Mouse (Mus musculus) lung, postnatal 36 days (tissue): ENCODE measurements at regions not wholly inside any gene's neighbourhood (a gene's known extent, or its start where the extent isn't known, plus 50 kb on each side); places are given as distances from the start of the nearest gene placed in this dataset.

Experiments used
- DNase-seq: peaks from one replicate; pipeline ENCODE4 v3.0.0; 2022; ENCODE audit warnings: mixed read lengths

DNA sequence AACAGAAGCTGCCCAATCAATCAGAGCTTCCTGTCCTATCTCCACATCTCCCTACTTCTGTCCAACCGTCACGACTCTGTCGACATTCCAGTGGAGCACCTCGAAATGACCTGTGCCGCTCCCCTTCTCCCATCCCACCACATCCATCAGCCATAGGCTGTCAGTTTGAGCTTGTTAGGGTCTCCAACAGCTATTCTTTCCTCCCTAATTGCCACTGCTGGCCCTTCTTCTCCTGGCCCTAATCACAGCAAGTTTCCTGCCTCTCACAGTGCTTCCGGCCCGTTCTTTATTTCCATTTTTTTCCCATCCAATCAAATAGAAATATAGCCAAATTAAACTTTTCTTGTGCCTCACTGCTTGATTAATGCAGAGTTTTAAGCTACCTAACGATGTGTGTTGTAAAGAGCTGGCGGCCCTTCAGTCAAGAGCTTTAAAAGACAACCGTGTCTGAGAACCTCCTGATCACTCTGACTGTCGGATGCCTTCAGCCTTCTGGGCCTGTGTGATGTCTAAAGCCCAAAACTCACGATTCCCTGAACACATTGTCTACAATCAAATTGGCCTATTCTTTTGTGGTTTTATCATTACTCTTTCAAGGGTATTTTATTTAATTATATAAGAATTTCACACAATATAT is 270.3 kb downstream of the Tgfb2 start:
- no peak for DNase-seq

GRCm38 (mm10) chr1:186434782-186435181 is 271.0 kb downstream of the Tgfb2 start:
- DNase-seq, result no peak

- DNase-seq, result no peak
Measured at GRCm38 (mm10) chr1:186434007-186434406, 271.8 kb downstream of the Tgfb2 start.

- peak; percentile 2 for DNase-seq
Measured at GRCm38 (mm10) chr1:186433169-186433665, 272.6 kb downstream of the Tgfb2 start.

- no peak for DNase-seq
Measured at GRCm38 (mm10) chr1:186425421-186425820, 280.4 kb downstream of the Tgfb2 start.

DNA sequence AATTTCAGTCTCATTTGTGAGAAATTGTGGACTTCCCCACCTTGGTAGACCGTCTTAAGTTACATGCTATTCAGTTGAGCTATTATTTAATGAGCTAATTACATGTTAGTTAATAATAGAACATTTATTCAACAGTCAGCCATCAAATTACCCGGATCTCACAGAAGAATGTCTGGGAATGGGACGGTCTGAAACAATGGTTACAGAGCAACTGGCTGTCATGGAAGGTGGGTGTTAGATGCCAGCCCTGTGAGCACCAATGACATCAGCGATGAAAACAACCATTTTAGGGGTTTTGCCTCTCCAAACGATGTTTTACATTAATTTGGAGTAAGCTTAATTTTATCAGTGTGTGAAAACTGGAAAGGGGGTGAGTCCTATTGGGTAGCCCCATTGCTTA is 281.7 kb downstream of the Tgfb2 start:
- no peak for DNase-seq

DNA sequence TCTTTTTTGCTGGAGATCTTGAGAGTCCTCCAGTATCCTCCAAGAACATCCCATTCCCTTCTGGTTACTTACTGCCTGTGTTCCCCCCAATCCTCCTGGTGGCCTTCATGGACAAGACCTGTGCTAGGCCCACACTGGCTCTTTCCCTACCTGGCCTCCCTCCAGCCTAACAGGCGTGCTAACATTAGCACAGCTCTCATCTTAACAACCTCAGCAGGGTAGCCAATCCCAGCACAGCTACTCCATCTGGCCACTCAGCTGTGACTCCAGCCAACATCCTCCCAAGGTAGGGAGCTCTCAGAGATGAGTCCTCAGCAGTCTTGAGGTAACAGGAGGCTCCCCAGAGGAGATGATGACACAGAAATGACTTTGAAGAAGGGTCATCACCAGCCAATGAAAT is 288.7 kb downstream of the Tgfb2 start:
- peak; percentile 7 for DNase-seq

DNA sequence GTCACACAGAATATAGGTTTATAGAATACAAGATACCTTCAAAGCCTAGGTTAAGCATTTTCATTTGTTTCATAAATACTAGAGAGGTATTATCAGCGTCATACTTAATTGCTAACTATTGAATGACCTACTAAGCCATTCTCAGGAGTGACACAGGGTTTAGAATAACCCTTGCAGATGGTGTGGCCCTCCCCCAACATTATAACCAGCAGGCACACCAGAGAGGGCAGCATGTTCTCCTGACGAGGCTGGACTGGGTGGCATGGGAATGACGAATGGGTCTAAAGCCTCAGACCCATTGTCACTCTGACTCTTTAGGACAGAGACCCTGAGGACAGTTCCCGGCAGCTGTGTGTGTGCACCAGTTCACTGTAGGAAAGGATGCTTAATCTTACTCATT is 290.5 kb downstream of the Tgfb2 start:
- DNase-seq, result no peak

DNA sequence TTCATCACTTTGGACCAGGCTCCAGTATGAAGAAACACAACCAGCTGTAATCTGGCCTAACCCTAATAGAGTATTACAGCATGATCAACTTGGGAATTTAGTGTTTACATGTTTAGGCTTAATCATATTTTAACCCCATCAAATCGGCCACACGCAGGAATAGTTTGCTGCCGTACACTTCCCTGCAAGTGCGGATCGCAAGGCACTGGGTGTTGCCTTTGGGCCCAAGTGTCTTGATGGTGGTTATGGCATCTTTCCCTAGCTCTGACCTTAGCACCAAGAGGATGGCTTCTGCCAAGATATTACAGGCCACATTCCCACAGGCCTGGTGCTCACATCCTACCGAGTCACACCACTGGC is 291.9 kb downstream of the Tgfb2 start:
- peak; percentile 10 for DNase-seq

DNA sequence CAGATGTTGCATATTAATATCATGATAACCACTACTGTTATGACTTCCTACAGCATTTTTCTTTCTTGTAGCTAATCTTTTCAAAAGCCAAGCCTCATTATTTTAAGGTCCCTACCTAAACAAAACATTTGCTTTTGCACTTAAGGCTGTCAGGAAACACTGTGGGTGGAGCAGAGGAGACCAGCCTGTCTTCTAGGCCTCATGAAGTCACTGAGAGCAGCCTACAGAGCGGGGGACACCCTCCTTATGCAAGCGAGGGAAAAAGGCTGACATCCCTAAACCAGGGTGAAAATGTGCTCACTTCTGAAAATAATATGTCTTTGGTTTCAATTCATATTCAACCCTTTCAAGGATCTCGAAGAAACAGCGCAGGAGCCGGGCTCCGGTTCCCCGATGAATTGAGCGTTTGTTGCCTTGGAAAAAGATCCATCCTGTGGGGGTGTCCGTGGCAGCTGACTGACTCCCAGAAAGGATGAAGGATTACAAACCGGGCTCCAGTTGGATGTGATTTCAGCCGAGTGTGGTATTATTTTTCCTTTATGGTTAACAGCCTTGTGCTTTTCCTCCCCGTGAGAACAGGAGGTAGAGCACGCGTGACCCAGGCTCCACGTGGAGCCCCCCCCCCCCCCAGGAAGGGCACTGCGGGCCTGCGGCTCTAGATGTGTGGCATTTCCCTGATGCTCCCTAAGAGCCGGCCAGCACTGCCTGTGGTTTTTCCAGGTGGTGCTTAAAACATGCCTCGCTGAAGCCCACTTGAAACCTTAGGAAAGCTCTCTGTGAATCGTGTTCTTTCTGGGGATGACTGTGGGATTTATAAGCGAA is 292.5 kb downstream of the Tgfb2 start:
- no peak for DNase-seq

DNA sequence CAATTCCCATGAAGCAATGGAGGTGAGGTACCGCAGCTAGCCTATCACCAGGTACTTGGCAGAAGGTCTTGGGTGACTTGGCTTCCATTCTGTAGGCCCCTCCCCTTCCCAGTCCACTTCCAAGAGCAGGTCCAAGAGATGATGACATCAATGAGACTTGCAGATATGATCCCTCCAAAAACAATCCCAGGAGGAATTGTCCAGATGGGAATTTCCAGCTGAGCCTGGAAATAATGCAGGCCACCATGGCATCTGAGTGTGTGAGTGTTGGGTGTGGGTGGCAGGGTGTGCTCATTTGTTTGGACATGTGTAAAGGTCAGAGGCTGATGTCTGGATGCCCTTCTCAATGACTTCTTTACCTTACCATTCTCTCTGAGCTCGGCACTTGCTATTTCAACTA is 293.5 kb downstream of the Tgfb2 start:
- DNase-seq, result no peak

- no peak for DNase-seq
Measured at GRCm38 (mm10) chr1:186408986-186409441, 291.9 kb upstream of the Lyplal1 start.

DNA sequence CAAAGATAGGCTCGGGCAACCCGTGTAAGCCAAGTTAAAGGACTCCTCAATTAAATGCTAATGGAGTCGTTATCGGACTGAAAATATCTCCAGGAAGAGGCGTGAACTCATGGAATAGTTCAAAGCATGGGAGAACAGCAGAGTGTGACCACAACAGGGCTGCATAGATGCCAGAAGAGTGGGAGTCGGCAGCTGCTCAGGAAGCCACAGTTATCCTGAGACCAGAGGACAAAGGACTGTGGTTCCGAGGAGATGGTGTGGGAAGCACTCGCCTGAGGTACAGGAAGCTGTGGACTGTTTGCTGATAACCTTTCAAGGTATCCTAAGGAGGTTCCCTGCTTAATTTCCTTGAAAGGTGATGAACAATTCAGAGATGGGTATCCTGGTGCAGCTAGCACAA is 290.5 kb upstream of the Lyplal1 start:
- DNase-seq, result no peak

DNA sequence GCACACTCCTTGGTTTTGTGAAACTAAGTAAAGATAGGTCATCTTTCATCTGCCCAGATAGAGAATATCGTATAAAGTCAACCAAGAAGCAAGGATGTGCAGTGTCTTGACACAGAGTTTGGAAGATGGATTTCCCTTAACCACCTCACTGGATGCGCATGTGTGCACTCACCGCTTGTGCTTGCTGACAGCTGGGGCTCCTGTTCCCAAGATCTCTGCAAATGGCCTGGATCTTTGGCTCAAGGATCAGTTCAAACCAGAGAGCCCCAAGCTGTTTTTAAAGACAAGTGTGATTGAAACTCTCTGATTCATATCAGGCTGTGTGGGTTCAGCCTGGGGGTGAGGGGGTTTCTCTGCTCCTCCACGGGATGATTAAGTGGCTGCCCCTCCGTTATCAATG is 288.6 kb upstream of the Lyplal1 start:
- no peak for DNase-seq

DNA sequence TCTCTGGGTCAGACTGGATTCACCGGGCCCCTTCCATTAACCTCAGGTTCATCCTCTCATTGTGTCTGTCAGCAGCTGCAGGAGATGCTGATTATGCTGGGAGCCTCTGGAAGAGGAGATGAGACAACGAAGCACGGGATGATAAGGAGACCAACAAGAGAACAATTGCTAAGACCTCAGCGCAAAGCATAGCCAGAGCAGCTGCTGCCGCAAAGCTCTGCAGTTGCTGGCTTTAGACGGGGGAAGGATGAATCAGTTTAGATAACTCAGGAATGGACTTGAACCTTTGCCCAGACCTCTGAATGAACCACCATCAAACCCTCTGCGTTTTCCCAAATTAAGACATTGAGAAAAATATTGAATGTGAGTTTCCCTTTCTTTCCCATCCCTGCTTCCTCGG is 282.7 kb upstream of the Lyplal1 start:
- peak; percentile 32 for DNase-seq

- DNase-seq, result peak; percentile 66
Measured at GRCm38 (mm10) chr1:186393005-186393404, 275.9 kb upstream of the Lyplal1 start.

DNA sequence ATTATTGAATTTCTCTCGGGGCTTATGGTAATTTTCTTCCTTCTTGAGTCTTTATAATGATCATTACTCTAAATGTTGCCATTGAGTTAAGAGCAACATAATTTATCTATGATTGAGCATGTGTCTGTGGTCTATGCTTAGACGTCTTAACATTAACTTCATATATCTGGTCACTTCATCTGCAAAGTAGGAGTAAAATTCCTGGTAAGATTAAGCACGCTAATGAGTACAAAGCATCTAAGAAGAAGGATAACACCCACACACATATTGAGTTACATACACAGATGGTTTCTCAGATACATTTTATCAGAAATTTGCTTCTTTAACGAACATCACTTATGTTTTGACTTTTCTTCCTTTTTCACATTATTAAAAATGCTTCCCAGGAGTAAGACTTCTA is 267.3 kb upstream of the Lyplal1 start:
- no peak for DNase-seq

DNA sequence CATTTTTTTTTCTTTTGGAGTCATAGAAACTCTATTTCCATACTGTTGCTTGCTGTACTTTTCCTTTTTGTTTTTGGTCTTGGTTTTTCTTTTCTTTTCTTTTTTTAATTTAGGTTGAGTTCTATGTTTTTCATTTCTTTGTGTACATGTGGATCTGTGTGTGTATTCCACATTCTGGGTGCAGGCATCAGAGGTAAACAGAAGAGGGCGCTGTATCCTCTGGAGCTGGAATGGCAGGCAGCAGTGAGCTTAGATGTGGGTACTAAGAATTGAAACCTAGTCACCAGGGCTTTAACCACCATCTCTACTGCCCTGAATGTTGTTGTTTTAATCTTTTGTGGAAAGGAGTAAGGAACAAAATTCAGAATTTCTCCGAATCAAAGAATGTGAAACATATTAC is 266.3 kb upstream of the Lyplal1 start:
- no peak for DNase-seq

GRCm38 (mm10) chr1:186383006-186383405 is 265.9 kb upstream of the Lyplal1 start:
- no peak for DNase-seq

- DNase-seq, result no peak
Measured at GRCm38 (mm10) chr1:186379938-186380847, 263.1 kb upstream of the Lyplal1 start.

- DNase-seq, result peak; percentile 28
Measured at GRCm38 (mm10) chr1:186376906-186377623, 260.0 kb upstream of the Lyplal1 start.

GRCm38 (mm10) chr1:186374009-186374649 is 257.0 kb upstream of the Lyplal1 start:
- no peak for DNase-seq
